12 mouse cellular contexts compared by ENCODE assay signal in genomic region chr3:102731112-102731511, GRCm38 (mm10).
"Had no signal": no experiment of that assay in that cellular context is flagged by ENCODE, and none has a peak within 500 bp of the region (broad histone marks: within the 10 kb centered on the region; RNA-seq: fewer than 3 reads in every experiment).

No protein-coding gene starts in this region.

- DNase-seq: retina, postnatal 1 day; right cerebral cortex, adult 18-20 months; right cerebral cortex, postnatal 14 days; right cerebral cortex, postnatal 25 days; right cerebral cortex, postnatal 4 days; spleen, adult 18-20 months; thymus, adult 18-20 months; thymus, adult 2 months; thymus, postnatal 14 days; thymus, postnatal 25 days; thymus, postnatal 36 days; thymus, postnatal 4 days had no signal
